Mouse (Mus musculus): ENCODE measurements around the gene Olfr1048.
"Not testable (repeated sequence)": the region's sequence is repeated elsewhere in the genome, so short reads cannot be mapped to it uniquely, and the experiment has no call there.

Olfr1048 gene

DNA sequence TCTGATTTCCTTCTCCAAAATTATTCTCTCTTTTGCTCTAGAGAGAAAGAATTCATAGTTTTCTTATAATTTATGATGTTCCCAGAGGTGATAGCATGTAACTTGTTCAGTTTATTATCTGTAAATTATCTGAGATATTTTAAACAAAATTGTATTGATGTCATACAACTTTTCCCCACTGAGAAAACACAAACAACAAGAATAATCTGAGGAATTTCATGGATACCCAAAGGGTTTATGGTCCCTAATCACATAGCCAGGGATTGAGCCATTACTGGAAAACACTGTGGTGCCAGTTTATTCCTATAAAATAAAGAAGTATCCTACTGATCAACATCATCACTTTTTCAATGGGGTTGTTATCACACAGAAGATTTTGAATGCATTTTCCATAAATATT, at the start of gene Olfr1048:
Olfr1048 (minus strand) TSS at position 101 of the 400 bp plus-strand sequence.
- no peak for DNase-seq (ENCODE audit: low read depth, low spot score)

DNA sequence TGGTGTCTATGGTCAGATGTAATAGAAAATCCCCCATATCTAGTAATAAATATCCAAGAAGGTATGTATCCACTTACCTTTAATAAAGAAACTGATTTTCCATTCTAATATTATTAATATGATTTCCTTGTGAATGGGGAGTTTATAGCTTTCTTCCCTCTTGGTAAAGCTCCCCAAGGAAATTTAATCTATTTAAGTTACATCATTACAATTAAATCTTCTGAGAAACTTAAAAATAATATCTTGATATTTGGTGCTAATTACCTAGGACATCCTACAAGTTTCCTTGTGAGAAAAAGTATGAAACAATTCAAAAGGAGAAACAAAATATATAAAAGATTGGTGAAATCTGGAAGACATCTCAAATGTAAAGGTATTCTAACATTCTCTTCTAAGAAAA, 38.9 kb upstream of the Olfr1048 start, which contains the start of gene Olfr1051:
Olfr1051 (minus strand) TSS at position 101 of the 400 bp plus-strand sequence.
- not testable (repeated sequence) for DNase-seq (ENCODE audit: low read depth, low spot score)

DNA sequence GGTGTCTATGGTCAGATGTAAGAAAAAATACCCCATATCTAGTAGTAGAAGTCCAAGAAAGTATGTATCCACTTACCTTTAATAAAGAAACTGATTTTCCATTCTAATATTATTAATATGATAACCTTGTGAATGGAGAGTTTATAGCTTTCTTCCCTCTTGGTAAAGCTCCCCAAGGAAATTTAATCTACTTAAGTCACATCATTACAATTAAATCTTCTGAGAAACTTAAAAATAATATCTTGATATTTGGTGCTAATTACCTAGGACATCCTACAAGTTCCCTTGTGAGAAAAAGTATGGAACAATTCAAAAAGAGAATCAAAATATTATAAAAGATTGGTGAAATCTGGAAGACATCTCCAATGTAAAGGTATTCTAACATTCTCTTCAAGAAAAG, 18.1 kb upstream of the Olfr1048 start, which contains the start of gene Olfr1049:
Olfr1049 (minus strand) TSS at position 101 of the 400 bp plus-strand sequence.
- DNase-seq (ENCODE audit: low read depth, low spot score): not testable (repeated sequence)

DNA sequence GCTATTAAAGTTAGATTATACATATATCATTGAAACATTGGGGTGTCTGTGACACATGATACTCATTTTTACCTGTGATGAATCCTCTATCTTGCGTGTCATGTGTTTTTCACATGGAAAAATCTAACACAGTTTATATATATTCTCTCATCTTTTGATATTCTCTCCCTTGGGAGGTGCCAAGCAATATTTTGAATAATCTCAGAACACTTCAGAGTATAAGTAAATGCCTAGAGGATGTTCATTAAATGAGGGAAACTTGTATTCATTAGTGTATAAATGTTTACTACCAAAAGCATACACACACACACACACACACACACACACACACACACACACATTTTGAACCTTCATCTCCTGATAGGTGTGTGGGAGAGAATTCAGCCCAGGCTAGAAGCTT, 8.8 kb downstream of the Olfr1048 start, which contains the start of gene Olfr1047:
Olfr1047 (minus strand) TSS at position 101 of the 400 bp plus-strand sequence.
- no peak for DNase-seq (ENCODE audit: low read depth, low spot score)

DNA sequence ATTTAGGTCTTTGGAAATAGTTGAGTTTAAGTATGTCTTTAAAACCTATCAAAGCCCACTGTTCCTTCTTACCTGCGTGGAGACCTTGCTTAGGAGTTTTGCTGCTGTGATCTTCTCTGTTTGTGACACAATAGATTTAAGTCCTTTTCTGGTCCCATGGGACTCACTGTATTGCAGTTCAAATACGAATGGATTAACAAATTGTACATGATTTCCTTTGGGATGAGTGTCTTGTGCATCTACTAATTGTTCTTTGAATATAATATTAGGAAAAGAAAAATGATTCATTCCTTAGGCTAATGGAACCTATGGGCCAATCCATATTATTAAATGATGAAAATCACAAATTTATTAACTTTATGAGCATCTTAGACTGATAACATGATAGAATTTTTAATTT, 20.9 kb downstream of the Olfr1048 start, which contains the start of gene Olfr1046:
Olfr1046 (minus strand) TSS at position 101 of the 400 bp plus-strand sequence.
- DNase-seq (ENCODE audit: low read depth, low spot score): no peak

DNA sequence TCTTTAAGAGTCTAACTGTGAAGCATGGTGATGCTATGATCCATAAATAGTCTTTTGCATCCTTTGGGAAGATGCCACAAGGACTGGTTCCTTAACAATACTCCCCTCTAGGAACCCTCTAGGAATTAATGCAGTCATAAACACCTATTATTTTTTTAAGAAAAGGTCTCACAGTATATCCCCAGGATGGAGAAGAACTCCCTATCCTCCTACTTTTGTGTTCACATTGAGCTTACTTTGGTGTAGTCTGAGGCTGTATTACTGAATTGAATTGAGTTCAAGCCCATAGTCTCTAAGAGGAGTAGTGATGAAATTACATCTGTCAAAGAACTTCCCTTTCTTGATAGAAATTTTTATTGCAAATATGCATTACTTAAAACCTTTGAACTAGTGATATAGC, 37.2 kb downstream of the Olfr1048 start, which contains the start of gene Olfr1045:
Olfr1045 (minus strand) TSS at position 101 of the 400 bp plus-strand sequence.
- DNase-seq (ENCODE audit: low read depth, low spot score): no peak

DNA sequence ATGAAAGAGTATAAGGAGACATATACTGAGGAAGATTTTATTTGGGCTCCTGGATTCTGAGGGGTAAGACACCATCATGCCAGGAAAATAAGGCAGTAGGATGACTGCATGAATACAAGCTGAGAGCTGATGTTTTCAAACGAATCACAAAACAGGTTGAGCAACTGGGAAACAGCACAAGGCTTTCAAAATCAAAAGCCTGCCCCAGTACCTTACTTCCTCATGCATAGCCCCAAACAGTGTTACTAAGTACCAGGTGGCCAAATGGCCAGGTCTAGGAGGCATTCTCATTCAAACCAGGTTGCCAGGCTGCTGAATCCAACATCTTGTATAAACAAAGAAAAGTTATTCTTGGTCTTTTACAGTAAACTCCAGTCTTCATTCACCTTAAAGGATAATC, 44.2 kb downstream of the Olfr1048 start:
- no peak for DNase-seq (ENCODE audit: low read depth, low spot score)

DNA sequence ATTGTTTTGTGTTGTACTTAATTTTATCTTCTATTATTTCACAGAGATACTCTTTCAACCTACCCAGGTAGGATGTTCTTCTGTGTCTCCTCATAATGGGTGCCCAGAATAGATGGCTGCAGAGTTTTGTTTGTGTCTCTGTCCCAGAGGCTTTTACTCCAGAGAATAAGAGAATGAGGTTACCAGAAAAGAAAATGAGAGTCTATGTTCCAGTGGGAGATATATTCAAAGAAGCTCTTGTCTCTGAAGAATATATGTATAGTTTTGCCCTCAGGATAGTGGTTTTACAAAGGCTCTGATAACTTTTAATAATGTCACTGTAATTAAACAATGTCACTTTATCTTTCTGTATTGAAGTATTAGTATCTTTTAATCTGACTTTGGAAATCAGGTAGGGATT, 54.5 kb downstream of the Olfr1048 start, which contains the start of gene Olfr52:
Olfr52 (minus strand) TSS at position 101 of the 400 bp plus-strand sequence.
- no peak for DNase-seq (ENCODE audit: low read depth, low spot score)
